Mouse (Mus musculus): ENCODE results near the gene Dram1.

DNA sequence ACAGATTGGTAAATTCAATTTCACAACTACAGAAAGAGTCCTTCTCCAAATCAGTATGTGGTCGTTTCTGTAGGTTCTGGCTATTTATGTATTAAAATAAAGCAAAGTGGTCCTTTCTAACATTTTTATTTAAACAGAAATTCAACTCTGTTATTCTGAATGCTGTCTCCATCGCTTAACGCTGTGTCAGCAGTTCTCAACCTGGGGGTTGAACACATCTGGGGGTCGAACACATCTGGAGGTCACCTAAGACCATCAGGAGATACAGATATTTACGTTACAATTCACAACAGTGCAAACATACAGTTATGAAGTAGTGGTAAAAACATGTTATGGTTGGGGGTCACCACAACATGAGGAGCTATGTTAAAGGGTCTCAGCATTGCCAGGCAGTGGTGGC is 104.8 kb downstream of the Dram1 start:
- TF ChIP-seq CHD2 (IDR thresholded peaks at IDR 0.05; ENCODE audit: low read length) (no peak), SIN3A (IDR thresholded peaks at IDR 0.05; ENCODE audit: low read length) (no peak), TCF12 (IDR thresholded peaks at IDR 0.05; ENCODE audit: low read depth, low read length) (no peak), RCOR1 (conservative IDR thresholded peaks at IDR 0.05; ENCODE audit: low read depth, low read length) (no peak), POLR2A (IDR thresholded peaks at IDR 0.05; ENCODE audit: low read depth, low read length) (no peak), USF2 (conservative IDR thresholded peaks at IDR 0.05; ENCODE audit: low read depth, low read length) (no peak), IRF4 (IDR thresholded peaks at IDR 0.05; ENCODE audit: low read depth, low read length) (no peak), CTCF (conservative IDR thresholded peaks at IDR 0.05 in 1 of 2, IDR thresholded peaks at IDR 0.05 in 1 of 2; ENCODE audit: low read depth in 2 of 2, low read length in 2 of 2) (no peak), EP300 (IDR thresholded peaks at IDR 0.05; ENCODE audit: low read length) (no peak)

All from CH12.LX (cell line).